Mouse (Mus musculus) cortical plate, adult 2 months (tissue): ENCODE data around the gene Polr3e.

Source experiments
- CTCF ChIP-seq: fragments of 200-500 bp; IDR thresholded peaks from 2 replicates; pipeline ENCODE4 v1.5.1; 2011; ENCODE audit warnings: mild to moderate bottlenecking, control low read depth, low read length; ENCODE audit not compliant: insufficient read depth; ENCODE audit errors: extremely low read depth
- POLR2A ChIP-seq: fragments of 200-500 bp; IDR thresholded peaks from 2 replicates; pipeline ENCODE4 v1.6.1; 2011; ENCODE audit warnings: mild to moderate bottlenecking, low read length, control low read depth; ENCODE audit not compliant: insufficient read depth; ENCODE audit errors: extremely low read depth

DNA sequence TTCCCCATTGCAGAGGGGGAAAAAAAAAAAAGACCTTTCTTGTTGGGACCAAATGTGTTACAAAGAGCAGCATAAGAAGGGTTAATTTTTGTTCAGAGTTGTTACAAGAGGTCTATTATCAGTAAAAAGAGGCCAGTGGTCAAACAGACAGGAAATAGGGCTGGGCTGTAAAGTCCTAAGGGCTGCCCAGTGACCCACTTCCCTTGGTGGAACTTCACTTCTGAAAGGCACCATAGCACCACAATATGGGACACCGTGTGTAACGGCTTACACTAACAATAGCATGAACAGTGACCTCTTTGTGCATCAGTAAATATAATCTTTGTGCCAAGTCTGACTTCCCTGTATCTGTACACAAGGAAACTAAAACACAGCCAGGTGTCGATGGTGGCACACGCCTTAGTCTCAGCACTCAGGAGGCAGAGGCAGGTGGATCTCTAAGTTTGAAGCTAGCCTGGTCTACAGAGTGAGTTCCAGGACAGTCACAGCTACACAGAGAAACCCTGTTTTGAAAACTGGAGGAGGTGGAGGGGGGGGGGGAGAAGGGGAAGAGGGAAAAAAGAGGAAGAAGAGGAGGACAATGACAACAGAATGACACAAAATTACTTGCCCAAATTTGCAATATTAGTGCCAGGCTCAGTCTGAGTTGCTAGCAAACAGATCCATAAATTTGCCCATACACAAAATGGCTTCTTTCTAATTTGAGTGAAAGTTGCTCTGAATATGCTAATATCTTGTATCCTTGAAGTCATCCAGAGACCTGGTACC, 33.8 kb upstream of the Polr3e start:
- no peak for TF ChIP-seq POLR2A
- no peak for TF ChIP-seq CTCF
